Mouse (Mus musculus): ENCODE measurements around the gene C130026I21Rik.
"Not testable (repeated sequence)": the region's sequence is repeated elsewhere in the genome, so short reads cannot be mapped to it uniquely, and the experiment has no call there.

The C130026I21Rik gene

DNA sequence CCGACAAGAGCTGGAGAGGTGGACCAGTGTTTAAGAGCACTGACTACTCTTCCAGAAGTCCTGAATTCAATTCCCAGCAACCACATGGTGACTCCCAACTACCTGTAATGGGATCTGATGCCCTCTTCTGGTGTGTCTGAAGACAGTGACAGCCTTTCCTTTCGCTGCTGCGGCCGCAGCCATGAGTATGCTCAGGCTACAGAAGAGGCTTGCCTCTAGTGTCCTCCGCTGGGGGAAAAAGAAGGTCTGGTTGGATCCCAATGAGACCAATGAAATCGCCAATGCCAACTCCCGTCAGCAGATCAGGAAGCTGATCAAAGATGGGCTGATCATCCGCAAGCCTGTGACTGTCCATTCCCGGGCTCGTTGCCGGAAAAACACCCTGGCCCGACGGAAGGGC, 258.4 kb downstream of the C130026I21Rik start:
- DNase-seq, result not testable (repeated sequence)

DNA sequence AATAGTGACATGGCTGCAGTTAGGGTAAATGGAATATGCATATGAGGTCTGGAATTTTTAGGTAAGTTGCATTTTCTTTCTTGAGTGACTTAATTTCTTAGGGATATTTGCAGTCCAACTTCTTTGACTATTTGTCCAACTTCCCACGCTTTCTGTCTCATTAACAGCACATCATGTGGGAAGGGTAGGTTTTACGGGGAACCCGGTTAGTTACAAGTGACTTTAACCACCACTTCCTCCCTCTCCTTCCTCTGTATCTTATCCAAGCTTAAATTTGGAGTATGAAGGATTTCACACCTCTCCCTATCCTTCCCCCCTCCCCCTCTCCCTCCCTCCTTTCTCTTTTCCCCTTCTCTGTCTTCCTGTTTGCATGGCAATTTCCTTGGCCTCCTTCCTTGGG, 259.4 kb downstream of the C130026I21Rik start:
- DNase-seq, result not testable (repeated sequence)

DNA sequence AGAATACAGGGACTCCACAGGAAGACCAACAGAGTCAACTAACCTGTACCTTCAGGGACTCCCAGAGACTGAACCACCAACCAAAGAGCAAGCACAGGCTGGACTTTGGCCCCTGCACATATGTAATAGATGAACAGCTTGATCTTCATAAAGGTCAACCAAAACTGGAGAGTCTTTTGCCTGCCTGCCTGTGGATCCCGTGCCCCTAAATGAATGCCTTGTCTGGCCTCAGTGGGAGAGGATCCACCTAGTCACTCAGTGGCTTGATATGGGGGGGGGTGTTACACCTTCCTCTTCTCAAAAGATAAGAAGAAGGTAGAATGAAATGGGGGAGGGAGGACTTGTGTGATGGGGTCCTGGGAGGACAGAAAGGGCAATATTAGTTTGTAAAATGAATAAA, 262.6 kb downstream of the C130026I21Rik start:
- not testable (repeated sequence) for DNase-seq

DNA sequence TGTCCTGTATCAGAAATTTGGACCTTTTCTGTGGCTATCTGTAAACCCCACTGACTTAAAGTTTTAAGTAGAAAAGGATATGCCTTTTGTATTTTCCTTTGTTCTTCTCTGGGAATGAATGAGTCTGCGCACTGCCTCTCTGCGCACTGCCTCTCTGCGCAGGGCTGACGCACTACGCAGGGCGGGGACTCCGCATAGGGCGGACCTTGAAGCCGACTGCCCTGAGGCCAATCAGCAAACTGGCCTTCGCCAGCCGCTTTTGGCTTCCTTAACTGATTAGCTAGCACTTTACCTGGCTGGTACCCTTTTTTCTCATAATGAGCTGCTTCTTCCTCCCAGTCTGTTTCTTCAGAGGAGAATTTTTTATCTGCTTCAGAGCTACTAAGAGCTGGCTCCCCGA, 271.1 kb downstream of the C130026I21Rik start:
- DNase-seq, result not testable (repeated sequence)

DNA sequence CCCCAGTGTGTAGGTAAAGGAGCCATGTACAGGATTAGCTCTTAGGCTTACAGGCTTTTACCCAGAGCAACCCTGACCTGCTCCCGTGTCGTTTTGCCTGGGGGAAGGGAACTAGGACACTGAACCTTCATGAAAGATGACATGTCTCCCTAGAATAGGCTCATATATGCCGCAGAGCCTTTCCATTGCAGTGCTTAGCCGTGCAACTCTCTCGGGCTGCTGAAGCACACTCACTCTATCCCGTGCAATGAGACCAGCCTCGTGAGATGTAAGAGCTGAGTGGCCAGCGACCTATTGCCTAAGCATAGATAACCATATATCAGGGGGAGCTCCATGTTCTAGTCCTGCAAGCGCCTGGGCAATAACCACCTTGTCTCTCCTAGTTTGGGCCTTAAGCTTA, 274.1 kb downstream of the C130026I21Rik start:
- DNase-seq, result not testable (repeated sequence)

DNA sequence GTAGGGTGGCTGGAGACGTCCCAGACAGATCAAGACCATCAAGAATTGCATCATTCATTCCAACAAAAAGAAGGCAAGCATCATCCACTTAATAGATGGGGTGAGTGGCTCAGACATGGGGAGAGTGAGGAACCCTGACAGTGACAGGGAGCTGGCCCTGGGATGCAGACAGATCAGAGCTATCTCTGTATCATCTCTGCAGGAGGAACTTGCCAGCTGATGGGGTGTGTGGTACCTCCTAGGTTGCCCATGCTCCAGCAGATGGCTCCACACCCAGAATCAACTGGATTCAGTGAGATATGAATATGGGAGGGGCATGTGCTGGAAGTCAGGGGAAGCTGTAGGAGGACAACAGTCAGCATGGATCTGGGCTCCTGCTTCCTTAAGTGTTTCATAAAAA, 275.9 kb downstream of the C130026I21Rik start:
- not testable (repeated sequence) for DNase-seq

DNA sequence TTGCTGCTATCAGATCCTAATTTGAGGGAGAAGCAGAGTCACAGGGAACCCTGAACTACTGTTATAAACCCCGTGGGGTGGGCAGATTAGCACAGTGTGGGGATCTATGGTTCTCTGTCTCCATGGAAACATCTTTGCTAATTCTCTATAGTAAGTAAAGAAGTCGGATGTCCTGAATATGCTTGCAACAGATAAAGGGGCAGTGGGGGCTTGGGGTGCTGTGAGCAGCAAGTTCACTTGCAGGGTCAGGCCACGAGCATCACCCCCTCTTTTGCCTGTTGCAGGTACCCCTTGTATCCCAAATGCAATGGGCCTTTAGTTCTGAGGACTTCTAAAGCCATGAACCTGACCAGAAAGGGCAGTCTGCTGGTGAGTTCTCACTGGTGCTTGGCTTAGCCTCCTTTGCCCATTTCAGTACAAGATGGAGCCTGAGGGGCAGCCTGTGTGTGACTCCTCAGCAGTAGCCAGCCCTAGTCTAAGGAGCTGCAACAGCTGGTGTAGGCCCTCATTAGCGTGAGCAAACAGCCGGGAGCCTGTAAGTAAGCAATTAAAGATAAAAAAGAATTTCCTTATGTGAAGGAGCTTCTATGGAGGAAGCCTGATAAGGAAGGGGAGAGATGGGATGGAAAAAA, 276.6 kb downstream of the C130026I21Rik start:
- DNase-seq, result not testable (repeated sequence)

DNA sequence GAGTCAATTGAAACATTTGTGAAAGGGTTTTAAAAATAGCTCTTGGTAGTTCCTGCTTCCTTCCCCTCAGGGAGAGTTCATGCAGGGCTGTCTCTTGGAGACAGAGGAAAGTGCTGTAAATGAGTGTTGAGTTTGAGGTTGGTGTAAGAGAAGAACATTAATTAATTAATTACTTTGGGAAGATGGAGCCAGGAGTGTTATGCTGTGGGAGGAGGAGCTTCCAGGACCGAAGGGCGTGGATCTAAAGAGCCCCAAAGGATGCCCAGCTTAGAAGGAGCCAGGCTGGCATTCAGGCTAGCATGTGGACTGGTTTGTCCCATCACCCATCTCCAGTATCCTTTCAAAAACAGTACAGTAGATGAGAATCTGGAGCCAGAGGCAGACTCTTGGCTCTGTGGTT, 277.1 kb downstream of the C130026I21Rik start:
- DNase-seq, result not testable (repeated sequence)

DNA sequence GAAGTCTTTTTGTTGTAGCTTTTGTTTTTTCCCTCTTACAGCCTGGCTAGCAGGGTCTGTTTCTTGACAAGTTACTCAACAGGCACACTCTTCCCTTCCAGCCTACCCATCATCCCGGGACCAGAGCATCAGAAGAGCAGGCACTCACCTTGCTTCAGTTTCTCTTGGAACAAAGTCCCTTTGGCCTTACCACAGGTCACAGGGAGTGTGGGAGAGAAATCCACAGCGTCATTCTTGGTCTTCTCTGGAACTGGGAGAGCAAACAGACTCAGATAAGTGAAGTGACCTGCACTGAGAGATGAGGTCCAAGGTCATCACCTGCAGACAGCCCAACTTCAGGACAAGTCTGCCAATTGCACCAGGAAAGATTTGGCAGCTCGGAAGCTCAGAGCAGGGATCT, 277.5 kb downstream of the C130026I21Rik start:
- not testable (repeated sequence) for DNase-seq

DNA sequence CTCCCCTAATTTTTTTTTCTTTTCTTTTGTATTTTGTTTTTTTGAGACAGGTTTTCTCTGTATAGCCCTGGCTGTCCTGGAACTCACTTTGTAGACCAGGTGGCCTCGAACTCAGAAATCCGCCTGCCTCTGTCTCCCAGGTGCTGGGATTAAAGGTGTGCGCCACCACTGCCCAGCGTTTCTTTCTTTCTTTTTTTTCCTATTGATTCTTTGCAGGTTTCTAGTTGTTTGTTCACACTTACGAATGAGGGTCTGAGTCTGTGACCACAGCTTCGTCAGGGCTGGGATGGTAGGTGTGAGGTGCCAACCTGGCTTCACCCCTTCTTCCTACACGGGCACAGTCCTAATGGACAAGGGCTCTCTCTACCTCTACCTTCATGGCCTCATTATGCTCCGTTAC, 281.3 kb downstream of the C130026I21Rik start:
- not testable (repeated sequence) for DNase-seq

DNA sequence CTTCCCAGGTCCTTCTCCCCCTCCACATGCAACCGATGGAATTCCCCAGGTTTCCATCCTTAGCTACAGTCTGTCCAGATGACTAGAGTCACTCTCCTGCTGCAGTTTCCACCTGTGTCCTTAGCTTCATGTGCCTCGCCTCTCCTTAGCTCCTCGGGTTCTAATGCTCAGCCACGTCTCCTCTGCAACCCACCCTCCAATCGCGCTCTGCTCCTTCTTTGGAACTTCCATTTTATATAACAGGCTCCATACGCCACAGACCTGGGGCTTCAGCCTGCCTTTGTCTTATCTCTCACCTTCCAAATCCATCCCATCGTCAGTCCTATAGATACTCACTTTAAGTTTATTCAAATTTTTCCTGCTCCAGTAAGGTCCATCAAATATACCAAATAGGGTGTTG, 282.6 kb downstream of the C130026I21Rik start:
- DNase-seq, result not testable (repeated sequence)

DNA sequence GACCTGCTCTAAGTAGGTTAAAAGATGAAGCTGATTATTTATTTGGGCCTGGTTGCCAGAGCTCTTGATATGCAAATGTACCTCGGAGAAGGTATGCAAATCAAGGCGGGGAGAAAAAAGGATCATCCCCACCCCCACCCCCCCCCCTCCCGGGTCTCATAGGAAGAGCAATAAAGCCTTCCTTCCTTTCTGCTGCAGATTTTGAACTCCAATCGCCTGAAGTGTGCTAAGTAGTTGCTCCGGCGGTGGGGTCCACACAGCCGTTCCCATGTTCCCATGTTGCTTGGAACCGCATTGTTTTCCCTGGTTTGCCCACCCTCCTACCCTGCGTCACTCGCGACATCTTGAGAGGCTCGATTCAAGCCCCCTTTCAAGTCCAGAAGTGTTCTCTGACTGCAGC, 308.6 kb downstream of the C130026I21Rik start:
- DNase-seq, result not testable (repeated sequence)

DNA sequence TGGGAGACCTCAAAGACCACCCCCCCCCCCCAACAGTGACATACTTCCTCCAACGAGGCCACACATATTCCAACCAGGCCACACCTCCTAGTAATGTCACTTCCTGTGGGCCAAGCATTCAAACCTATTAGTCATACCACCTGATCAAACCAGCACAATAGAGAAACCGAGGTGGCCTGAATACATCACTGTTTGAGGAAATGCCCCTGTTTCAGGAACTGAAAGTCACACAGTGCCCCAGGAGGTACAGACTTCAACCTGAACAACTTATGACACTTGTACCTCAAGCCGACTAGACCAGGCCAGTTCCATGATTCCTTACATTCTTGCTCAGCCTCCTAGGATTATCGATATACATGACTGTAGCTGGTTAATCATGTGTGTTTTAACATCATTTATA, 312.7 kb downstream of the C130026I21Rik start:
- DNase-seq, result not testable (repeated sequence)

DNA sequence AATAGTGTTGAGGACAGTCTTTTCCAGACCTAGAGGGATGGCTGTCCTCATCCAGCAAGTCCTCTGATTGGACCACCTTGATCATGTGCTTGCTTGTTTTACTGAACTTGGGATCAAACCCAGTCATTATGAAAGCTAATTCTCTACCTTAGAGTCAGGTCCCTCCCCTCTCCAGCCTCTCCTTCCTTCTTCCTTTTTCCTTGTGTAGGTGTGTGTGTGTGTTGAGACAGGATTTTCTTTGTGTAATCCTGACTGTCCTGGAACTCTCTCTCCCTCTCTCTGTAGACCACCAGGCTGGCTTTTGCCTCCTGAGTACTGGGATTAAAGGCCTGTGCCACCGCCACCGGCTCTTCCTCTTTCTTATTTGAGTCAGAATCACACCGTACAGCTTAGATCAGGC, 313.6 kb downstream of the C130026I21Rik start:
- not testable (repeated sequence) for DNase-seq

DNA sequence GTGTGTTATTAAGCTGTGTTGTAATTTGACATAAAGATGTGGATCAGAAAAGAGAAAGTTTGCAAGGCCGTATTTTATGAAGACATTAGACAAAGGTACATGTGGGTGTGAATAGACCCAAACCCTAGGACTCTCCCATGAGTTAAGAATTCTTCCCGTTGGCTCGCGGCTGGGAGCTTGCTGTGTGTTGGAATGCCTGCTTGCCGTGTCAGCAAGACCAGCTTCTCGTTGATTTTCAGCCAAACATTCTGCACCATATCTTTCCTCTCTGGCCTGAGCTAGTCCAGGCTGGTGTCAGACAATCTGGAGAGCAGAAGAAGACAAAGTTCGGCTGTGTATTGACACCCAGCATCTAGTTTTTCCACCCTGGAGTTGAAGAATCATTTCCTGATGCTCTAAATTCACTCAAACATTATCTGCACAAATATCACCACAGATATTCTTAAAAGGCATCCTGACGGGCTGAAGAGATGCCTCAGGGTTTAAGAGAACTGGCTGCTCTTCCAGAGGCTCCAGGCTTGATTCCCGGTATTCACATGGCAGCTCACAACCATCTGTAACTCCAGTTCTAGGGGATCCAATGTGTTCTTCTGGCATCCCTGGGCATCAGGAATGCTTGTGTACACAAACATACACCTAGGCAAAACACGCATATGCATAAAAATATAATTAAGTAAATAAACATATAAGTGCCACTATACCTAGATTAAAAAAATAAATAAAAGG, 317.7 kb downstream of the C130026I21Rik start:
- no peak for DNase-seq

DNA sequence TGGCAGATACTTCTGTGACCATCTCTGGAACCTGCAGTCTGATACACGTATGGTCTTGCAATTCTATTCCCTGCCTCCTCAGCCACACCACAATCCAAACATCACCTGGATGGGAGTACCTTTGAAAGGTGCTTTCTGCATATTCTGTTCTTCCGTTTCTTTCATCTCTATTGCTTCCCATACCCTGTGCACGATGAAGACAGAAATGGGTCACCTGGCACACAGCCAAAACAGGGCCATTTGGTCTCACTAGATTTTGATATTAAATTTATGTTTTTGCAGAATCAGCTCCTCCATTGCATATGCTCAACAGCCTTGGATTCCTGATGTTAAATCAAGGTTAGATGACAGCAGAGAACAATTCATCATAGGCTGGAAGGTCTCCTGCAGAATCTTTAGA, 318.8 kb downstream of the C130026I21Rik start:
- no peak for DNase-seq

DNA sequence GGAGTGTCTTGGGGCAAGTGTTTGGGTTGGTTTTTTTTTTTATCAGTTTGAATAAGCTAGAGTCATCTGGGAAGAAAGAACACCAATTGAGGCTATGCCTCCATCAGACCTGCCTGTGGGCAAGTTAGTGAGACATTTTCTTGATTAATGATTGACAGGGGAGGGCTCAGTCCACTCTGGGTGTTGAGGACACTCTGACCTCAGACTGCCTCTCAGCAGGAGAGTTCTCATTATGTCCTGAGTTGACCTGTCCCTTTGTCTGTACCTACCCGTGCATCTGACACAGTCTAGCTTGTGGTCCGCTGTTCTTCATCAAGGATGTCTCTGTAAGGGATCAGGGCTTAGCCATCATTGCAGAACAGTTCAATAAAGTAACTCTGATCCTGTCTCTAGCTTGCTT, 323.0 kb downstream of the C130026I21Rik start:
- DNase-seq, result no peak

DNA sequence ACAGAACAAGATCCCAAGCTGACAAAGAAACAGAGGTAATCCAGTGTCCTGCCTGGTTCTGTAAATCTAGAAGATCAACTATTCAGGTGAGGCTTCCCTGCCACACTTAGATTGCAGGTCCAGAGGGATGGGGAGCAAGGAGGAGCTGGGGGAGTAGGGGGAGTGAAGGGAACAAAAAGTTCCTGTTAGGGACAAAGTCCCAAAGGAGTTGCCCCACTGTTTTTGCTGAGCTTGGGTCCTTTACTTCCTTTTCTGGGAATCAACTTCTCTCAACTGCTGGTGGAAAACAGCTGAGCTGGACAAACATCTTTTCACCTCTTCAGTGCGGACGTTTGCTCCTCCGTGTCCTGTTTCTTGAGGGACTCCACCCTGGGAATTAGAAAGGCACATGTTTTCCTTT, 324.4 kb downstream of the C130026I21Rik start:
- no peak for DNase-seq

DNA sequence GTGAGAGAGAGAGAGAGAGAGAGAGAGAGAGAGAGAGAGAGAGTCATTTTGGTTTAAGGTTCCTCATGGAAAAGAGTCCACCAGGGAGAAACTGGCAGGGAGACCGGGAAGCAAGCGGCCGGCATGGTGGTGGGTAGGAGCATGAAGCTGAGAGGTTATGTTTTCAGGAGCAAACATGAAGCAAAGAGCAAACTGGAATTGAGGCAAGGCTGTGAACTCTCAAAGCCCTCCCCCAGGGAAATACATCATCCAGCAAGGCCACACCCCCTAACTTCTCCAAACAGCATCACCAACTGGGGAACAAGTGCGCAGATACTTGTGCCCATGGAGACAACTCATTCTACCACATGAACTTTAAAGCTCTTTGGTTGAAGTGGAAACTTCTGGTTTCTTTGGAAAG, 326.8 kb downstream of the C130026I21Rik start:
- no peak for DNase-seq
